Mouse (Mus musculus): Measurements from ENCODE around the gene Aqp2.

Aqp2 gene

GRCm38 (mm10) chr15:99590429-99591084, 11.7 kb downstream of the Aqp2 start, which contains the start of gene Aqp5:
Gene Aqp5 (plus strand): TSS chr15:99590782.
- no peak for DNase-seq (ENCODE audit: low spot score in 2 of 2)

GRCm38 (mm10) chr15:99592177-99592576, 13.3 kb downstream of the Aqp2 start:
- DNase-seq (ENCODE audit: low spot score in 2 of 2): no peak

GRCm38 (mm10) chr15:99592877-99593276, 14.0 kb downstream of the Aqp2 start:
- no peak for DNase-seq (ENCODE audit: low spot score in 2 of 2)

- no peak for DNase-seq (ENCODE audit: low spot score in 2 of 2)
Observed at GRCm38 (mm10) chr15:99594951-99595350, 16.1 kb downstream of the Aqp2 start.

GRCm38 (mm10) chr15:99596056-99596687, 17.3 kb downstream of the Aqp2 start:
- DNase-seq (ENCODE audit: low spot score in 2 of 2): peak; percentile 50 to 56

GRCm38 (mm10) chr15:99596841-99597240, 18.0 kb downstream of the Aqp2 start:
- DNase-seq (ENCODE audit: low spot score in 2 of 2): no peak

GRCm38 (mm10) chr15:99597596-99597995, 18.7 kb downstream of the Aqp2 start:
- DNase-seq (ENCODE audit: low spot score in 2 of 2): no peak

GRCm38 (mm10) chr15:99599245-99600070, 20.6 kb downstream of the Aqp2 start:
- no peak for DNase-seq (ENCODE audit: low spot score in 2 of 2)

GRCm38 (mm10) chr15:99600986-99601822, 22.3 kb downstream of the Aqp2 start, which contains the start of gene Aqp6:
Gene Aqp6 (plus strand): TSS chr15:99601400.
- no peak for DNase-seq (ENCODE audit: low spot score in 2 of 2)

GRCm38 (mm10) chr15:99601823-99602120, 22.9 kb downstream of the Aqp2 start:
- DNase-seq (ENCODE audit: low spot score in 2 of 2): no peak

GRCm38 (mm10) chr15:99602206-99602820, 23.5 kb downstream of the Aqp2 start:
- DNase-seq (ENCODE audit: low spot score in 2 of 2): no peak

GRCm38 (mm10) chr15:99603216-99603615, 24.4 kb downstream of the Aqp2 start:
- DNase-seq (ENCODE audit: low spot score in 2 of 2): no peak

GRCm38 (mm10) chr15:99605595-99605994, 26.7 kb downstream of the Aqp2 start:
- no peak for DNase-seq (ENCODE audit: low spot score in 2 of 2)

GRCm38 (mm10) chr15:99606515-99606914, 27.7 kb downstream of the Aqp2 start:
- peak in 1 of 2 experiments; percentile 10 for DNase-seq (ENCODE audit: low spot score in 2 of 2)

- DNase-seq (ENCODE audit: low spot score in 2 of 2): no peak
Observed at GRCm38 (mm10) chr15:99607388-99608113, 28.7 kb downstream of the Aqp2 start.

GRCm38 (mm10) chr15:99608382-99609125, 29.7 kb downstream of the Aqp2 start:
- no peak for DNase-seq (ENCODE audit: low spot score in 2 of 2)

GRCm38 (mm10) chr15:99611563-99611962, 32.7 kb downstream of the Aqp2 start:
- no peak for DNase-seq (ENCODE audit: low spot score in 2 of 2)

GRCm38 (mm10) chr15:99614273-99614672, 35.4 kb downstream of the Aqp2 start:
- no peak for DNase-seq (ENCODE audit: low spot score in 2 of 2)

- no peak for DNase-seq (ENCODE audit: low spot score in 2 of 2)
Observed at GRCm38 (mm10) chr15:99614753-99615152, 35.9 kb downstream of the Aqp2 start.

- DNase-seq (ENCODE audit: low spot score in 2 of 2): no peak
Observed at GRCm38 (mm10) chr15:99615246-99615645, 36.4 kb downstream of the Aqp2 start.
